Mouse (Mus musculus): ENCODE results near the gene Mpped1. TPM values are rescaled to one million over a fixed set of nuclear protein-coding genes. Genes with fewer than 3 reads are reported as not detected.
A peak's percentile ranks its signal among the peaks of the same experiment; 100 is the strongest.

Mpped1 gene
- total RNA-seq (2021) = 1 to 10 TPM in 1 of 2 experiments, under 1 TPM in 1; 0.42 to 1.1 TPM
- long read RNA-seq, experiment 1 = 0 reads
- long read RNA-seq, experiment 2 = 0 reads

DNA sequence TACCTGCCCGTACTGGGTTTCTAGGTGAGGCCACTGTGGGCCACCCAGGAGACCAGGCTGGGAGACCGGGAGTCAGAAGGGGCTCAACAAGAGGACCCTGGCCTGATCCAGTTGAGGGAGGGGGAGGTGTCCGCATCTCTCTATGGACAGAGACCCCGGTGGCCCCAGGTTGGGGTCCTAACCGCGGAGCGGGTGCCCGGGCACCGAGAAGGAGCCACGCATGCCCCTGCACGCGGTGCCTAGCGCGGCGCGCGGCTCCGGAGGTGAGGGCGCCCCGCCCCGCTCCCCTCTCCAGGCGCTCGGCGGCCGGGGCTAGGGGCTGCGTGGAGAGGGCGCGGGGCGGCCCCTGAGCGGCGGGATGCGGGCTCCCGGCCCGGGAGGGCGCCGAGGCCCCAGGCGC is at the start of gene Mpped1:
Gene Mpped1, plus strand, starts transcription at position 81 of the 400 bp plus-strand sequence.
- no peak for DNase-seq (ENCODE audit: low spot score in 2 of 2)

DNA sequence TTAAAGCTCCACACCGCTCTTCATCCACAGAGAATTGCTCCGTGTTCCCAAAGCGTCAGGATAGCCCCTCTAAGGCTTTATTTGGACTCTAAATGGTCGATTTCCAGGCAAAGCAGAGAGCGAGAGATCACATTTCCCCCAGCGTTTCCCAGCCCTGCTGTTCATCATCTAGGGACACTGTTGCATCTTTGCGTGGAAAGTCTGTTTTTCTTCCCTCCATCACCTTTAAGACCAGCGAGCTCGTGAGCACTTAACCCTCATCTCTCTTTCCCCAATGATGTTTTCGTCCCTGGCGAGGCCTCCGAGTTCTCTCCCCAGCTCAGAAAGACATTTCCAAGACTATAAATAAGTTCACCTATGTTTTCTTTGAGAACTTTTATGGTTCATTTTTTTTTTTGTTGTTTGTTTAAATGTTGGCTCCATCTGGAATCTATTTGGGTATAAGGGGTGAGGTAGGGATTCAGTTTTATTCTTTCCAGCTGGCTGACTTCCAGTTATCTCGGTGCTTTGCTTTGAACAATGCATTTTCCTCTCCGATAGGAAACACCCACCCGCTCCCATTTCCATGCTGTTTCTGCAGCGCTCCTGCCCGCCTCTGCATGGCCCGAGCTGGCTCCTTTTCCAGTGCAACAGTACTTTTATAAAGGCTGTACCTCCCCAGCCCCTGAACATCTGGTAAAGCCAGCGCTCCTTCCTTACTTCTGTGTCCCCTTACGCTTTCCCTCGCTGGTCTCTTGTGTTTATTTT is 38.4 kb upstream of the Mpped1 start:
- DNase-seq (ENCODE audit: low spot score in 2 of 2) = no peak

DNA sequence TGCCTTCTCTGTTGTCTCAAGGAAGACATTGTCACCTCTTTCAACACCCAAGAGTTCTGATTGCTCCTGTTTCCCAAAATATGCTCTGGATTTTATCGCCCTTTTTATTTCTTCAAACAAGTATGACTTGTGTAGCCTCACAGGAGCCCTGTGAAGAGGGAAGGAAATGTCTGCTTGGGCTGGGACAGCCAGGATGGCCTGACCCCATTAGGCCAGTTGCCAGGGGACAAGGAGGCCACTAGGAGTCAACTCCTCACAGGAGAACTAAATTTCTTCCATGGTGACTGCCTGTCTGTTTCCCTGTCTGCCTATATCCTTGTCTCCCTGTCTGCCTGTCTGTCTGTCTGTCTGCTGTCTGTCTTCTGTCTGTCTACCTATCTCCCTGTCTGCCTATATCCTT is 37.2 kb upstream of the Mpped1 start:
- DNase-seq (ENCODE audit: low spot score in 2 of 2) = no peak

DNA sequence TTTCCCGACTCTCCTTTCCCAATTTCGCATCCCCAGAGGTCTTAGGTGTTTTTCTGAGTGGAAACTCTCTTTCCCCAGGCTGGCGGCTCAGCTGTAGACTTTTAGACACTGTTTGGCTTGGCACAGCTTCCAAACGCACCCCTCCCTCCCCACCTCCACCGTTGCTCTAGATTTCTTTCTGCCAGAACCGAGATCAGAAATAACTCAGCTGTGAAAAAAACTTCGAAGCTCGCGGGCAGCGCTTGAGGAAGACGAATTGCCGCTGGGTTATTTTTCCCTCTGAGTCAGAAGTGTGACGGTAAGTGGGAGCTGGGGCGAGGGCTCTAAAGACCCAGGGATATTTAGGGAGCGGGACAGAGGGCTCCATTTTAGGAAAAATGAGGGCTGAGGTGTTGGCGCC is 33.0 kb upstream of the Mpped1 start:
- DNase-seq (ENCODE audit: low spot score in 2 of 2) = no peak

DNA sequence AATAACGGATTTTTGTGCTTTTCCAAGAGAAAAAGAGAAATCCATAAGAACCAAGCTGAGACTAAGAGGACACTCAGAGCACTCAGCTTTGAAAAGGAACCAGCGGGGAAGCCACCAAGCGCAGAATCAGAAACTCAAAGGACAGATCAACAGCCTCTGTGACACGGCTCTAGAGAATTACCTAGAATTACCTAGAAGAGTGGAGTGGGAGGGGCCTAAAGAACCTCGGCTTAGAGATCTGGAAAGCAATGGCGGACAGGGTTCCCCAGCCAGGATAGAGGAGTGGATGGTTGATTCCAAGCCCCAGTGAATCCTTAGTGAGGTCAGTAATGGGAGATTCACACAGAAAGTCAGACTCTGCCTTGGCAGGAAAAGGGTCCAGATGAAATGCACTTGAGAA is 30.3 kb upstream of the Mpped1 start:
- no peak for DNase-seq (ENCODE audit: low spot score in 2 of 2)

DNA sequence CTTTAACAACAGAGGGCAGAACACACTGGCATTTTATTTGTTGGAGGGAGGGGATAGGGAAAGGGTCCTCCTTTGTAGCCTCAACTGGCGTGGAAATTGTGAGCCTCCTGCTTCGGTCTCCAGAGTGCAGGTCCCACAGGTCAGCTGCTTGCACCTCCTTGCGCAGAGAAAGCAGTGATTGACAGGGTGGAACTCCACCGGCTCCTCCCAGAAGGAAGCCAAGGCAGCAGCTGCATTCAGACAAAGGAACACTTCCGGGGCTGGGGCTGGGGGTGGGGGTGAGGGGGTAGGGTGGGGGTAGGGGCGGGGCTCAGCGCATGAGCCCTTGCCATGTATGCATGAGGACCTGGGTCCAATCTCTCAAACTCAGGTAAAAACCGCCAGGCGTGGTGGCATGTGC is 29.8 kb upstream of the Mpped1 start:
- no peak for DNase-seq (ENCODE audit: low spot score in 2 of 2)

DNA sequence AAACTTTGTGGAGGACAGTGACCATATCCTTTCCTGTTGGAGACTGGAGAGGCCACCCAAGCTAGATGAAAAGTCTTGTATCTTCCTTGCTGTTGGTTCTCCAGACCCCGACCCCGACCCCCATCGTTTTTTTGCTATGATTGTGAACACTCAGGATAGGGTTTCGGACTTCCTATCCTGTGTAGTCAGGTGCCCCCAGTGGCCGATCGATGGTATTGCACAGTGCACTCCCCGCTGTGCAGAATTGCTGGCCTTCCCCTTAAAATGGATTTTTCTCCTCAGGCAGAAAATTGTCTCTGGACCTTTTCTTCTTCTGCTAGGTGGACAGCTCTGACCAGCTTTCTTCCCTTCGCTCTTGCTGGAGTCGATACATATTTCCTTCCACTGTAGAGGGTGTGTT is 22.5 kb upstream of the Mpped1 start:
- no peak for DNase-seq (ENCODE audit: low spot score in 2 of 2)

DNA sequence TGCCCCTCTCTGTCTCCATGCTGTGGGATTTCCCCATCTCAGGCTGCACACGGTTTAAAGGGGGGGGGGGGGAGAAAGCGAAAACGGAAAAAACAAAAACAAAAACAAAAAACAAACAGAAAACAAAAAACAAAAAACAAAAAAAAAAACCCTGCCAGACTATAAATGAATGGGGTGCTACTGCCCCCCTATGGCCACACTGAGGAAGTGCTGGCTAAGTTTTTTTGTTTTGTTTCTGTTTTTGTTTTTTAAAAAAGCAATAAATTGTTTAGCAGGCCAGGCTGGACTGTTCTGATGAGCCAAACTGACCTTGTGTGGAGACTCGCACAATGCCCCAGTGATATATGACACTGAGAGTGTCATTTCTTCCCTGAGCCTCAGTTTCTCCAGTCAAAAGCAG is 20.3 kb upstream of the Mpped1 start:
- no peak for DNase-seq (ENCODE audit: low spot score in 2 of 2)

DNA sequence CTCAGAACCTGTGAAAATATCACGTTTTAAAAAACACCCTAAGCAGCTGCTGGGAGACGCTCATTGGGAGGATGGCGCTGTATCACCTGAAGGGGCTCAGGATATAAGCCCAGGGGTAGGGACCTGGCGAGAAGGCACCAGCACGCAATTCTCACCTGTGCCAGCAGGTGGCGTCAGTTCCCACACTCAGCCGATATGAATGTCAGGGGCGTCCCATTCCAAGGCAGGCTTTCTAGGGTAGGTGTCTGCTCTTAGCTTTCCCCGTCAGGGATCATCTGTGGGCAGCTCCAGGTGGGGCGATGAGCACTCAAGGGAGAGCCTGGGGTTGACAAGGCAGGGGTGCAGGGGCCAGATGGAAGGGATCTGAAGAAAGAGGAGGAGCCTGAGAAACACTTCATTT is 18.6 kb upstream of the Mpped1 start:
- DNase-seq (ENCODE audit: low spot score in 2 of 2) = no peak

DNA sequence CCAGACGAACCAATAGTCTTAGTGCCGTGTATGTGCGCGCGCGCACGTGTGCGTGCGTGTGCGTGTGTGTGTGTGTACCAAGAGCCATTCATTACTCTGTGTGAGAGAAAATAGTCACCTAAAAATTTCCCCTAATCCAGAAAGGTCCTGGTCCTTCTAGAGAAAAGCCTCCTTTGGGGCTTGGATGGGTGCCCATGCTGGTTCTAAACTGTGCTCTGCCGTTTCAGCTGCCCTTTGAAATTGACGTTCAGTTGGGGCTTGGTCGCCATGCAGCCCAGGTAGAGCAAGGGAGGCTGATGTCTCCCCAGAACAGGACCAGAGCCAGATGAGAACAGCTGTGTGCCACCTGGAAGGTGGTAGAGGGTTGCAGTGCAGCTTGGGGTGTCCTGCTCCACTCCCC is 17.8 kb upstream of the Mpped1 start:
- DNase-seq (ENCODE audit: low spot score in 2 of 2) = no peak

DNA sequence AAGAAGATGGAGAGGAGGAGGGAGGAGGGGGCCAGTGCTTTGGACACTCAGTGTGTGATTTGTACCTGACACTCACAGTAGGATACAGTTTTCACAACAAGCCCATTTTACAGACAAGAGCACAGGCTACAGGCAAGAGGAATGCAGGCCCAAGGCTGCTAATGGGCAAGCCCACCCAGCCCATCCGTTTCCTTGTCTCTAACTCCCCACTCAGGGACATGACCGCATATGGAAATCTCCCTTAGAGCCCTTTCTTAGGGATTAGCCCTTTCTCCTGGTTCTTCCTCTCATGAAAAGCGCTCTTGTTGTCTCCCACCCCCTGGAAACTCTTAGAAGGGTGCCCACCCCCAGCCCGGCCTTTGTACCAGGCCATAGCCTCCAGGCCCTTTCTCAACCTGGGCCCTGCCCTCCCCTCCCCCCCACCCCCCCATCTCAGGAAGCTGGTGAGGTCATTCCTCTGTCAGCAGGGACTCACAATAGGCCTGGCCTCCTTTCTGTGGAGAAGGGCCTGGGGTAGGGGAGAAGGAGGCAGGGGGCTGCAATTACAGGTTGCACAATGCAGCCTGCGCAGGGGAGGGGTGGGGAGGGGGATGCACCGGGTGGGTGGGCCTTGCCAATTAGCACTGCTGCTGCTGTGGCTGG is 13.8 kb upstream of the Mpped1 start:
- DNase-seq (ENCODE audit: low spot score in 2 of 2) = no peak

DNA sequence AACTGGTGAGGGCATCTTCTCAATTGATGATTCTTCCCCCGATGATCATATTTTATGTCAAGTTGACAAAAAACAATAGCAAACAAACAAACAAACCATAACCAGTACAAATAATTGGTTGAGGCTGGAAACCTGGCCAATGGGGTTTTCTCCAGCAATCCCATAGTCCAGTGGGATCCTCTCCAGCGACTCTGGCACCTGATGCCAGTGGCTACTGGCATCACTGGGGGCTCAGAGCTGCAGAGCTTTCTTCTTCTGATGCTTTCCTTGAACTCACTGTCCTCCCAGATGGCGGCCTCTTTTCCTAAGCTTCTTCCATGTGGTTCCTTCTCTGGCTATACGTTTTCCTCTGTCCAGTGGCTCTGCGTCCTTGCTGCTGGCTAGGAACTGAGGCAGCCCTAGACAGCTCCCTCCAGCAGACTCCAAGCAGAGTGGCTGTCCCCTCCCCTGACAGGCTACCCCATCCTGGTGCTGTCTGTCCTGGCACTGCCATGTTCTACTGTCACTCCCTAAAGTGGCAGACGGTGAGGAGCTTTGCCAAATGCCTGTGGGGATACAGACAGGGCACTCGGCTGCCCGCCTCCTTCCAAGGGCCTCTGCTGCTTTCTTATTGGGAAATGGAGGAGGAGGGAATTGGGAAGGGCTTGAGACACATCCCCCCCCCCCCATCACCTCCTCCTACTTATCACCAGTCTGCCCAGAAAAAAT is 7.8 kb upstream of the Mpped1 start:
- no peak for DNase-seq (ENCODE audit: low spot score in 2 of 2)

DNA sequence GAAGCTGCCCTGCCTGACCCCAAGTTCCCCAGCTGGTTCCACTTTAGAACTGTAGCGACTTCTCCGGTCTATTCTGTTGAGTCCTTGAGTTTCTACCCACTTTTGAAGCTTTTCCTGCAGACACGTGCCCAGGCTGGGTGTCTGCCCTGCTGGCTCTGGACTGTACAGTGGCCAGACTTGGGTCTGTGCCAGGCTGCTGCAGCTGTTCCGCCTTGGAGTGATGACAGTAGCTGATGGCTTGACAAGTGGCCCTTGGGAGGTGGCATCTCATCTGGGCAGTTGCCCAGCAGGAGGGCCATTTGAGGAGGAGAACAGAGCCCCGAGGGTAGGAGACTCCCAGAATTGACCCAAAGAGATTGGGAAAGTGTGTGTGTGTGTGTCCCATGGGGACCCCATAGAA is 6.8 kb upstream of the Mpped1 start:
- peak; percentile 52 to 70 for DNase-seq (ENCODE audit: low spot score in 2 of 2)

DNA sequence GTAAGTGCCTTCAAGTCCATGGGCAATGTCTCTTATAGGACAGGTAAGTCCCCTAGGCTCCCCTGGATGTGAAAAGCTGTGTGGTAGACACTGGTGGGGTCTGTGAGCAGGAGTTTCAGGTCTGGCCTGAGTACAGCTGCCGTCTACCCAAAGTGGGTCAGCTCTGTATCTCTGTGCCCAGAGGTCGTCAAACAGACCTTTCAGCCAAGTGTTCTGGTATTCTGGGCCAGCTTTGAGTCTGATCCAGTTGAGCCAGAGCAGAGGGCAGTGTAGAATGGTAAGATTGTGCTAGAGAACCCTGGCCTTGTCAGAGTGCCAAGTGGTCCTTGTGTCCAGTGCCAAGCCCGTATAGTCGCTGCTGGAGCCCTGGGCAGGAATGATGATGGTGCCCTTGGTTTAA is 6.3 kb upstream of the Mpped1 start:
- DNase-seq (ENCODE audit: low spot score in 2 of 2) = no peak

DNA sequence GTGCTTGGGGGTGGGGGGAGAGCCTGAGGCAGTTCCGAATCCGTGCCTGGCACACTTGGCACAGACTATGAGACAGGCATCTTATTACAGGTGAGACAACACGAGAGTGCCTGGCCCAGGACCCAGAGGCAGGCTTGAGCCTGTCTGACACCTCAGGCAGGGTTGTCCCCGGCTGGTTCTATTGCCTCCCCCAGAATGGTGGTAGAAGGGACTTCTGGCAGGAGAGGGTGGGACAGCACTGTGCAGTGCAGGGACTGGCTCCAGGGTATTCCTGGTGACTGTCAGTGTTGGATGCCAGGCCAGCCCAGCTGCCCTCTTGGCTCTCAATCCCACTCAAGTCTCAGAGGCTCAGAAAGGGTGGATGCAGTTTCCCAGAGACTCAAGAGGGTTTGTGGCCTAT is 4.3 kb upstream of the Mpped1 start:
- no peak for DNase-seq (ENCODE audit: low spot score in 2 of 2)

DNA sequence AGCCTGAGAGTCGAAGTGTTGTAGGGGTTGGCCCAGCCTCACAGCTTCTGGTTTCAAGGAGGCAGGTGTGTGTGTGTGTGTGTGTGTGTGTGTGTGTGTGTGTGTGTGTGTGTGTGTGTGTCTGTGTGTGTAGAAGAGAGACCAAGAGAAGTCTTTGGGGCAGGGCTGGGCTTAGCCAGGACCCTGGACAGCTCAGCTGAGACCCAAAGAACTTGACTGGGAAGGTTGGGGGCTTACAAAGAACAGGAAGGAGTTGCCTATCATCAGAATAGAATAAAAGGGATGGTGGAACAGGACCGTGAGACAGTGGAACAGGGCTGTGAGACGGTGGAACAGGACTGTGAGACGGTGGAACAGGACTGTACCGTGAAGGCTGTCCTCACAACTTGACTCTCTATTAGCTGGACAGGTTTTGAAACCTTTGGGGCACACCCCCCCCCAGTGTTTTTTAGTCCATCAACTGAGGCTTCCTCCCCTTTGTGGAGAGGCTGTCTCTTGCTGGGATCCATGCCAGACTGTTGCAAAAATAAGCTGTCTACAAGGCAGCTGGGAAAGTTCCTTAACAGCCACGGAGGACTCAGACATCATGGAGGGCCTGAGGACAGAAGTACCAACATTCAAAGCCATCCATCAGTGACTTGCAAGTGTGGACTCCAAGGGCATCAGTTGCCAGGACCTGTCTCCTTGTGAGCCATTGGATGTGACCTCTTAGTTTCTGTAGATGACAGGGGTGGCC is 2.8 kb upstream of the Mpped1 start:
- DNase-seq (ENCODE audit: low spot score in 2 of 2) = no peak

DNA sequence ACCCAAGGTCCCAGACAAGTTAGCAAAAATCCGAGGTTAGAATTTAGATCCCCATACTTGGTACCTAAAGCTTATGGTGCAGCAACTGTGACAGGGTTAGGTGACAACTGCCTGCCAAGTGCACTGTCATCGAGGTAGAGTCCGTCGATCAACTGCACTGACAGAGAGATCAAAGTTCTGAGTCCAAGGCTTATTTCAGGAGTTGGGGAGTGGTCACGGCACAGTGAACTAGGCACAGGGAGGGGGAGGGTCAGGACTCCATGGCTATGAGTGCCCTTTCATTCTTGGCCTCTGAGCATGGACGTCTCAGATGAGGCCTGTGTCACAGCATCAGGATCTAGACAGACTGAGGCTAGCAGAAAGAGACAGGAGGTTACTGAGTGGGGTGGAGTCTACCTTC is 1.8 kb upstream of the Mpped1 start:
- no peak for DNase-seq (ENCODE audit: low spot score in 2 of 2)

DNA sequence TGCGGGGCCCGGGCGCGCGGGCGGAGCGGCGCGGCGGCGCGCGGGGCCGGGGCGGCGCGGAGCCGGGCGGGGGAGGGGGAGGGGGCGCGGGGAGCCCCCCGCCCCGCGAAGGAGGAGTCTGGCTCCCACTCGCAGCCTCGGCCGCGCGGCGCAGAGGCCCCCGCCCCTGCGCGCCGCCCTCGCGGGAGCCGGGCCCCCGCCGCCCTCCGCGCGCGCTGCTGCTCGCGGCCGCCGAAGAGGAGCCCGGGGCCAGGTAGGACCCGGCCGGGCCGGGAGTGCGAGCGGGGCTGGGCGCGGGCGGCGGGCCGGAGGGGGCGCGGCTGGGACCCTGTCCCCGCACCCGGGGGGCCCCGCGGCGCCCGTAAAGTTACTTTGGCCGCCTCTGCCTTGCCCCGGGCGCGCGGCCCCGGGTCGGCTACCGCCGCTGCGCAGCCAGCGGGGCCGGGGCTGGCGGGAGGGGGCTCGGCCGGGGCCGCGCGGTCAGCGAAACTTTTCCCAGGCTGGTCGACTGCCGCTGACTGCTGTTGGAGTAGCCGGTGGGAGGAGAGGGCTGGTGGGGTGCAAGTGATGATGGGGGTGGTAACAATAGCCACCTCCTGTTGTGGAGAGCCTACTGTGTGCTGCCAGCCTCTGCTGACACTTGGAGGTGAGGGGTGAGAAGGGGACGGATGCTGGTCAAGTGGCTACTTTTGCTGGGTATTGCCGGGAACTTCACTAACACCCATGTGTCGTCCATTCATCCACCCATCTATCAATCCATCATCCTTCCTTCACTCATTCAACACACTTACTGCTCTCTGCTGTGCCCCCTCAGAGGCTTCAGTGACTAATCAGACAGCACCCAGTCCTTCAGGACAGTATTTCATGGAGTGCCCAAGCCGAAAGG is 831 bp downstream of the Mpped1 start:
- no peak for DNase-seq (ENCODE audit: low spot score in 2 of 2)

DNA sequence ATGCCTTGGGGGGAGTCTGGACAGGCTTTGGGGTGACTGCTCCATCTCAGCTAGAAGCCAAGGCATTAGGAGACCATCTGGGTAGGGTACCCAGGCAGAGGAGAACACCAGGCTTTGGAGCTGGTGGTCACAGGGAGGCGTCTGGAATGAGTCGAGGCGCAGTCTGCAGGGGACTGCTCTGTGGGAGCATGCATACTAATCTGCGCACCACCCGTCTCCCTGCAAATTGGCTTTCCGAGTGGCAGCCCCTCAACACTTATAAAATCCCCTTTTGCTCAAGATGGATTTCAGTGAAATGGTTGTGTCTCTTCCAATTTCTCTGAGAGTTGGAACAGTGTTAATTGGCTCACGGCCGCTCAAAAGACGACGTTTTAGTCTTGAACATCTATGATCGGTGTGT is 2.0 kb downstream of the Mpped1 start:
- DNase-seq (ENCODE audit: low spot score in 2 of 2) = no peak

DNA sequence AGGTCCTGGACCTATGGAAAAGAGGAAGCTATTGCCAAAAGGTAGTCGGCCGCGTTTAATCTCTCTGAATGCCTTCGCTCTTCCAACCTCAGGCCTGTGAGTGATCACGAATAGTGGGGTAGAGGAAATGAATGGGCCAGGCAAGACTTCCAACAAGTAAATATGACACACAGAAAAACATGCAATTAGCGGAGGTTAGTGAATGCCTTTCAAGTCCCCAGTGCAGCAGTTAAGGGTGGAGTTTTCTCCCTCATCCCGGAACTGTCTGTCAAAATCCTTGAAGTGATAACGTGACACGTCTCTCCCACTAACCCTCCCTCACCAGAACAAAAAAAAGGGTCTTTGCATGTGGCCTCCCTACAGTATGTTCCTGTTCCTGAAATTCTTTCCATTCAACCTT is 3.0 kb downstream of the Mpped1 start:
- DNase-seq (ENCODE audit: low spot score in 2 of 2) = no peak

DNA sequence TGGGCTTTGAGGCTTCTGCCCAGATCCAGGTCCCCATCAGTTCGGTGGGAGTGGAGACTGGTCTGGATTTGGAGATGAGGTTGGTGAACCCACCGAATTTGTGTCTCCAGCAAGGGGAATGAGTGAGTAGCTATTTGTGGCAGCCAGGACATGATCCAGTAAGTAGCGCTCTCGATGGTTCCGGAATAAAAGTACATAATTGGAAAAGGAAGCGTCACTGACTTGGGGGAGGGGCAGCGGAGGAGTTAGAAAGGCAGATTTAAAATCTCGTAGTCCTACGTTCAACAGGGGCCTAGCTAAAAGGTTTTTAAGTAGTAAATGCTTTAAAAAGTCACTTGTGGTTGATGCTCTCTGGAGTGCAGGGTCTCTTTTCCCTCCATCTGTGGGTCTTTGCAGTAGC is 5.5 kb downstream of the Mpped1 start:
- DNase-seq (ENCODE audit: low spot score in 2 of 2) = no peak
